Mouse (Mus musculus) midbrain, embryonic 11.5 days (tissue): Measurements from ENCODE around the gene Lgr5. TPM values are rescaled to one million over a fixed set of nuclear protein-coding genes. Genes with fewer than 3 reads are reported as not detected.

Source experiments
- ATAC-seq: fragments of 200-750 bp; cut with Nextera tagmentation; 2 replicates; pipeline ENCODE4 v1.8.0; 2017; ENCODE audit warnings: moderate TSS enrichment, moderate library complexity; ENCODE audit not compliant: low FRiP score
- DNase-seq: peaks from one replicate; pipeline ENCODE4 v3.0.0; 2015; ENCODE audit warnings: low spot score; ENCODE audit errors: missing footprints
- H3K27ac ChIP-seq: fragments of 300-500 bp; sonication (generic); 2 replicates; pipeline ENCODE4 v1.5.1; 2014; ENCODE audit warnings: low read depth, low read length
- H3K27me3 ChIP-seq: fragments of 300-500 bp; sonication (generic); 2 replicates; pipeline ENCODE4 v1.6.1; 2014; ENCODE audit warnings: mild to moderate bottlenecking, low read length, moderate library complexity, mixed read lengths; ENCODE audit not compliant: control insufficient read depth, insufficient read depth
- H3K36me3 ChIP-seq: fragments of 300-500 bp; sonication (generic); 2 replicates; pipeline ENCODE4 v1.6.1; 2014; ENCODE audit warnings: mild to moderate bottlenecking, low read length, moderate library complexity, mixed read lengths; ENCODE audit not compliant: control insufficient read depth, insufficient read depth
- H3K4me1 ChIP-seq: fragments of 300-500 bp; sonication (generic); 2 replicates; pipeline ENCODE4 v1.6.1; 2014; ENCODE audit warnings: low read length; ENCODE audit not compliant: control insufficient read depth, insufficient read depth
- H3K4me2 ChIP-seq: fragments of 300-500 bp; sonication (generic); 2 replicates; pipeline ENCODE4 v1.6.1; 2014; ENCODE audit warnings: mild to moderate bottlenecking, moderate library complexity
- H3K4me3 ChIP-seq: fragments of 300-500 bp; sonication (generic); 2 replicates; pipeline ENCODE4 v1.5.1; 2014; ENCODE audit warnings: low read depth, low read length
- H3K9ac ChIP-seq: fragments of 300-500 bp; sonication (generic); 2 replicates; pipeline ENCODE4 v1.6.1; 2014; ENCODE audit warnings: low read length
- H3K9me3 ChIP-seq: fragments of 300-500 bp; sonication (generic); 2 replicates; pipeline ENCODE4 v1.6.1; 2016; ENCODE audit warnings: low read length; ENCODE audit not compliant: control insufficient read depth
- WGBS: fragments of 180-500 bp; shearing (Covaris S2); extraction: QIAGEN DNeasy Blood & Tissue Kit; methylation state at CpG from one replicate; pipeline ENCODE4 v1.1.7; 2014; 5-methylcytosine and 5-hydroxymethylcytosine counted together
- polyA plus RNA-seq: library from polyadenylated mRNA; unstranded; fragments of >200 nt; fragmentation: Nextera tagmentation; extraction: Ambion mirVana; gene quantifications from 2 replicates; pipeline ENCODE4 v1.2.1, GENCODE M21; 2014

Lgr5 gene
- 7.0 and 7.3 TPM in 2 replicates for polyA plus RNA-seq

GRCm38 (mm10) chr10:115587301-115587969, at the start of gene Lgr5:
Gene Lgr5, minus strand, starts transcription at chr10:115587780.
- H3K9me3 ChIP-seq: no peaks in the 10 kb centered on the region
- peak; percentile 96 for DNase-seq
- peak within 1 kb of the TSS; percentile 62 for H3K9ac ChIP-seq
- peak within 1 kb of the TSS; percentile 43 for H3K4me3 ChIP-seq
- H3K4me2 ChIP-seq: peak within 1 kb of the TSS; percentile 98
- peak; percentile 86 for ATAC-seq
- H3K4me1 ChIP-seq: peaks cover 15% of the 10 kb centered on the region
- no peak within 1 kb of the TSS for H3K27ac ChIP-seq
- no peaks in the 10 kb centered on the region for H3K36me3 ChIP-seq
- H3K27me3 ChIP-seq: peaks cover 32% of the 10 kb centered on the region
- 0% methylated on average over 47 of the region's 47 CpGs for WGBS

GRCm38 (mm10) chr10:115626678-115627077, 39.1 kb upstream of the Lgr5 start:
- H3K4me2 ChIP-seq: no peak overlapping the region
- DNase-seq: no peak
- H3K9ac ChIP-seq: no peak overlapping the region
- H3K9me3 ChIP-seq: no peaks in the 10 kb centered on the region
- H3K27ac ChIP-seq: no peak overlapping the region
- WGBS: 89% methylated on average over 6 of the region's 6 CpGs
- no peaks in the 10 kb centered on the region for H3K36me3 ChIP-seq
- H3K4me1 ChIP-seq: 0 out of 2 replicates have a peak, but pooled peaks cover 2% of the 10 kb centered on the region
- H3K27me3 ChIP-seq: no peaks in the 10 kb centered on the region
- no peak overlapping the region for H3K4me3 ChIP-seq
- ATAC-seq: no peak

DNA sequence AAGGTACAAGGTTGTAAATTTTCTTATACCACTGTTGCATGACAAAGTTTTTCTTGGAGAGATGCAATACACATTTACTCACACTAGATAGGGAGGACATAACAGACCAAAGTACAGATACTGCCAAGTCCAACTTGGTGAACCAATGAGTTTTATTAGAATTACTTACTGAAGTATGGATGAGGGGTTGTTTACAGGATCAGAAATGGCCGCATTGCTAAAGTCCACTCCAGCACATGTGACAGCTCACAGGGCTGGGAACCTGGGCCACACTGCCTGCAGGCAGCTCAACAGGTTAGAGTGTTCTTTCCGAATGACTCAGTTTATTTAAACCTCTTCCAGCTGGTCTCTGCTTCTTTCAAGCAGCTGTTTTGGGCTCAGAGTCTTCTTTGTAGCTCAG, 37.4 kb upstream of the Lgr5 start:
- Histone ChIP-seq H3K27ac (no peak overlapping the region), H3K9me3 (no peaks in the 10 kb centered on the region), H3K4me1 (0 out of 2 replicates have a peak, but pooled peaks cover 2% of the 10 kb centered on the region), H3K4me2 (no peak overlapping the region), H3K27me3 (no peaks in the 10 kb centered on the region), H3K9ac (no peak overlapping the region), H3K36me3 (no peaks in the 10 kb centered on the region), H3K4me3 (no peak overlapping the region)
- DNase-seq: no peak
- ATAC-seq: peak; percentile 33; the same call in 1 of the 2 replicates
- 87% methylated on average over 2 of the region's 2 CpGs for WGBS

DNA sequence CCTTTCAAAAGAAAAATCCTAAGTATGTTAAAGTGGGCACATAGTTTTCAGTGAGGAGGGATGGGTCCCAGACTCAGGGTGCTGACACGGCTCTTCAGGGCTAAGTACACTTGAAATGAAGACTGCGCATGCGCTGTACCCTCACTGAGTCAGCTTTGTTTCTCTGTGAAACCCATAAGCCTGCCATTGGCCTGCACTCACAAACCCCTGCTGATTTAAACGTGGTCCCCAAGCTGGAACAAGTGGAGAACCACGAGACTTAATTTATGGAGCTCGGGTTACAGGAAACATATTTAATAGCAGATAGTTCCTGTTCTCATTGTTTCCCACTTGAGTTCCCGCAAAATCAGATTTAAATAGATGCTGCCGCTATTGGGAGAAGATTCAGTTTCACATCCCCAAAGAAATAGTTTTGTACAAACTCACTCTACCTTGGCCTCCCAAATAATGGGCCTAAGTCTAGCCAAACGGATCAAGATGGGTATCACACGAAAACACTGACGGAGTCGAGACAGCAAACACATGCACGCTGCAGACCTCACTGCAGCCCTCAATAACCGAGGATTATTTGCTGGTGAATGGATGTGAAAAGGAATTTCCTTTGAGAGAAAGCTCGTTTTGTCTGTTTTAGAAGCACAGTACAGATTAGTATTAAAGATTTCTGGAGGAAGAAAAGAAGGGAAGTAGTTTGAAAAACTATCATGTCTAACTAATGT, 36.5 kb upstream of the Lgr5 start:
- 40% methylated on average over 15 of the region's 15 CpGs for WGBS
- no peak overlapping the region for H3K27ac ChIP-seq
- H3K36me3 ChIP-seq: no peaks in the 10 kb centered on the region
- H3K9me3 ChIP-seq: no peaks in the 10 kb centered on the region
- peak; percentile 90 for DNase-seq
- ATAC-seq: peak; percentile 80
- H3K27me3 ChIP-seq: no peaks in the 10 kb centered on the region
- no peak overlapping the region for H3K4me3 ChIP-seq
- H3K4me2 ChIP-seq: 0 out of 2 replicates have a peak overlapping the region, but pooled peaks have one; percentile 15
- H3K4me1 ChIP-seq: 0 out of 2 replicates have a peak, but pooled peaks cover 2% of the 10 kb centered on the region
- H3K9ac ChIP-seq: no peak overlapping the region

GRCm38 (mm10) chr10:115623481-115623880, 35.9 kb upstream of the Lgr5 start:
- ATAC-seq: no peak
- Histone ChIP-seq H3K27ac (no peak overlapping the region), H3K27me3 (no peaks in the 10 kb centered on the region), H3K4me1 (0 out of 2 replicates have a peak, but pooled peaks cover 2% of the 10 kb centered on the region), H3K9ac (no peak overlapping the region), H3K4me3 (no peak overlapping the region), H3K9me3 (no peaks in the 10 kb centered on the region), H3K36me3 (no peaks in the 10 kb centered on the region), H3K4me2 (no peak overlapping the region)
- WGBS: 89% methylated on average over 7 of the region's 7 CpGs
- no peak for DNase-seq

- Histone ChIP-seq H3K4me3 (peak overlapping the region; percentile 21), H3K9ac (no peak overlapping the region), H3K27me3 (no peaks in the 10 kb centered on the region), H3K4me1 (0 out of 2 replicates have a peak, but pooled peaks cover 2% of the 10 kb centered on the region), H3K9me3 (no peaks in the 10 kb centered on the region), H3K4me2 (peak overlapping the region; percentile 50), H3K36me3 (no peaks in the 10 kb centered on the region), H3K27ac (no peak overlapping the region)
- 17% methylated on average over 15 of the region's 15 CpGs for WGBS
- ATAC-seq (peak; percentile 76), DNase-seq (peak; percentile 88)
Observed at GRCm38 (mm10) chr10:115618288-115618856, 30.8 kb upstream of the Lgr5 start.

GRCm38 (mm10) chr10:115617456-115618287, 30.1 kb upstream of the Lgr5 start:
- Histone ChIP-seq H3K9ac (no peak overlapping the region), H3K27me3 (no peaks in the 10 kb centered on the region), H3K9me3 (no peaks in the 10 kb centered on the region), H3K4me2 (peak overlapping the region; percentile 50), H3K4me3 (peak overlapping the region; percentile 21), H3K4me1 (0 out of 2 replicates have a peak, but pooled peaks cover 2% of the 10 kb centered on the region), H3K36me3 (no peaks in the 10 kb centered on the region), H3K27ac (no peak overlapping the region)
- ATAC-seq (peak; percentile 90), DNase-seq (peak; percentile 91)
- WGBS: 11% methylated on average over 14 of the region's 15 CpGs

GRCm38 (mm10) chr10:115595748-115596147, 8.2 kb upstream of the Lgr5 start:
- 89% methylated on average over 1 of the region's 1 CpGs for WGBS
- DNase-seq: no peak
- no peak overlapping the region for H3K9ac ChIP-seq
- no peaks in the 10 kb centered on the region for H3K9me3 ChIP-seq
- no peak for ATAC-seq
- H3K27ac ChIP-seq: no peak overlapping the region
- no peak overlapping the region for H3K4me2 ChIP-seq
- no peaks in the 10 kb centered on the region for H3K4me1 ChIP-seq
- H3K4me3 ChIP-seq: no peak overlapping the region
- H3K36me3 ChIP-seq: no peaks in the 10 kb centered on the region
- no peaks in the 10 kb centered on the region for H3K27me3 ChIP-seq
